Mouse (Mus musculus) limb, embryonic 10.5 days (tissue): ENCODE data around the gene Cdk8. TPM values are rescaled to one million over a fixed set of nuclear protein-coding genes. Genes with fewer than 3 reads are reported as not detected.

Experiments used
- DNase-seq: peaks from one replicate; pipeline ENCODE4 v3.0.0-alpha.2; 2017; ENCODE audit warnings: low spot score
- H3K27ac ChIP-seq: fragments of 300-500 bp; sonication (generic); 2 replicates; pipeline ENCODE4 v1.5.1; 2016; ENCODE audit warnings: mild to moderate bottlenecking
- H3K27me3 ChIP-seq: fragments of 300-500 bp; sonication (generic); 2 replicates; pipeline ENCODE4 v1.6.1; 2016; ENCODE audit warnings: low read depth, mild to moderate bottlenecking; ENCODE audit not compliant: poor library complexity, severe bottlenecking
- H3K36me3 ChIP-seq: fragments of 300-500 bp; sonication (generic); 2 replicates; pipeline ENCODE4 v1.6.1; 2016; ENCODE audit warnings: mild to moderate bottlenecking, moderate library complexity
- H3K4me1 ChIP-seq: fragments of 300-500 bp; sonication (generic); 2 replicates; pipeline ENCODE4 v1.6.1; 2016
- H3K4me3 ChIP-seq: fragments of 300-500 bp; sonication (generic); 2 replicates; pipeline ENCODE4 v1.5.1; 2016; ENCODE audit warnings: mild to moderate bottlenecking, moderate library complexity
- H3K9me3 ChIP-seq: fragments of 300-500 bp; sonication (generic); replicated peaks from 2 replicates; pipeline ENCODE4 v1.6.1; 2016; ENCODE audit warnings: mild to moderate bottlenecking
- WGBS: fragments of 180-500 bp; shearing (Covaris S2); methylation state at CpG from one replicate; pipeline ENCODE4 v1.1.7; 2016; 5-methylcytosine and 5-hydroxymethylcytosine counted together
- polyA plus RNA-seq: library from polyadenylated mRNA; unstranded; fragments of >200 nt; fragmentation: Nextera tagmentation; extraction: Ambion mirVana; gene quantifications from 2 replicates; pipeline ENCODE4 v1.2.1, GENCODE M21; 2016

Gene Cdk8
- polyA plus RNA-seq, 1 experiment from 2014 or later = 26.1 TPM

DNA sequence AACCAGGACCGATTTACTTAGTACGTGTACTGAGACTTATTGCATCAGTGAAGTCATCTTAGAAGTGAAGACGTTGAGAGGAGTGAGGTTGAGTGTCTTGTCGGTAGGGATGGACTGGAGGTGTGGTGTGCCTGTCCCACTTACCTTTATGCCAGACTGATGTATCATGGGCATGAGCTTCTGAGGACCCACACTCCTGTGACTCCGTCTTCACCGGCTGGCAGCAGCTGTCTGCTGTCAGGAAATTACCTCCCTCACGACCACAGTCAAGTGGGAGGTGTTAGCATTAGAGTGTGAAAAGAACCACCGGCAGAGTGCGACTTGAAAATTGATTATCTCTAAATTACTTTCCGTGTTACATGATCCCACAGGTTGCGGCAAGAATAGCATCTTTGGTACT is 119.8 kb downstream of the Cdk8 start:
- DNase-seq = no peak
- Histone ChIP-seq H3K27me3 (no peaks in the 10 kb centered on the region), H3K4me3 (no peak overlapping the region), H3K27ac (no peak overlapping the region), H3K9me3 (no peaks in the 10 kb centered on the region), H3K36me3 (no peaks in the 10 kb centered on the region), H3K4me1 (no peaks in the 10 kb centered on the region)
- 73% methylated on average over 11 of the region's 11 CpGs for WGBS

- no peaks in the 10 kb centered on the region for H3K36me3 ChIP-seq
- H3K27ac ChIP-seq = no peak overlapping the region
- DNase-seq = no peak
- no peaks in the 10 kb centered on the region for H3K4me1 ChIP-seq
- H3K9me3 ChIP-seq = no peaks in the 10 kb centered on the region
- no peaks in the 10 kb centered on the region for H3K27me3 ChIP-seq
- WGBS = 89% methylated on average over 7 of the region's 7 CpGs
- H3K4me3 ChIP-seq = no peak overlapping the region
Measured at GRCm38 (mm10) chr5:146352006-146352405, 121.0 kb downstream of the Cdk8 start.

Other genes starting within 250 kb of the Cdk8 start
- gene Cyp3a25, start 221.6 kb upstream of the Cdk8 start, polyA plus RNA-seq = not detected in 2 replicates
- not detected in 2 replicates for gene Cyp3a59, start 152.0 kb upstream of the Cdk8 start, polyA plus RNA-seq
- gene Gm5565, start 70.7 kb upstream of the Cdk8 start, polyA plus RNA-seq = not detected in 2 replicates
- gene Gm6309, start 60.5 kb upstream of the Cdk8 start, polyA plus RNA-seq = not detected in 2 replicates
- not detected in 2 replicates for gene 1700001J03Rik, start 45.9 kb upstream of the Cdk8 start, polyA plus RNA-seq
- gene Rnf6, start 9.7 kb upstream of the Cdk8 start, polyA plus RNA-seq = 23.4 and 29.1 TPM in 2 replicates
- gene Wasf3, start 153.8 kb downstream of the Cdk8 start, polyA plus RNA-seq = 4.1 and 4.8 TPM in 2 replicates